Mouse (Mus musculus): Measurements from ENCODE around the gene Cdca7l. TPM values are rescaled to one million over a fixed set of nuclear protein-coding genes. Genes with fewer than 3 reads are reported as not detected.

The Cdca7l gene
- total RNA-seq, 2 experiments from 2014 or later = 0.09 TPM; not detected in 1

DNA sequence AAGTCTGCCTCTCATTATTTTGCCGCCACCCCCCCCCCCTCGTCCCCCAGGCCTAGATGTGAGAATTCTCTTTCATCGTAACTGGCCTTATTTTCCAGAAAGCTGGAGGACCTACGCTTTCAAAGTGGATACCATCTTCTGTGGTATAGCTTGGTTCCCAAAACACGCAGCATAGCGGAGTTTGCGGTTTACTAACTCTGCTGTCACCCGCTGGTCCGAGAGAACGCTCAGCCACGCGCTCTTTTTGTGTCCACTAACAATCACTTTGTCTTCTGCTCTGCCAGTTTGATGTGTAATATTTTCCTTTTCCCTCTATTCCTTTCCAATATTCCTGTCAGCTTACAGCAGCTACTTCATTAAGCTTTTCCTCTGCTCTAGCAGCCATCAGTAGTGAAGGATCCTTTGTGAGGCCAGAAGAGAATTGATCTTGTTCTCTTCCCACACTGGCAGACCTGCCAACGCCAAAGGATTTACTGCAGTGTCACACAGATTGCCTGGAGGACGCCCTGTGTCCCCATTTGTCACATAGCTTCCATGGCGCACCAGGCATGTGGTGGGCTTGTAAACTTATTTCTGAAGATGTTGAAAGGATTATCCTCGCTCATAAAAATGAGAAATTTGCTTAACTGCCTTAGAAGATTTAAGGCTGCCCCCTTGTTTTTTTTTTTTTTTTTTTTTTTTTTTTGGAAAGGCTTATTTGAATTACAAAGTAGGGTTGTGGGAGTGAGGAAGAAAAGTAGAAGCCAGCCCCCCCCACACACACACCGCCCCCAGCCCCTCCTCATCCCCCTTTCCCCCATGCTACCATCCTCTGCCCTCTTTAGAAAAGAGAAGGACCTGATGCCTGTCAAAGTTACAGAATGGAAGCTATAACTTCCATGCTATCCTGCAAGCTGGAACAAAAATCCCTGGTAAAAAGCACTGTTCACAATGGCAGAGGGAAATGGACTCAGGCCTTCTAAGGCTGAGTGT, 4.6 kb downstream of the Cdca7l start:
- no peak for DNase-seq (ENCODE audit: low spot score)

- no peak for DNase-seq (ENCODE audit: low spot score)
Measured at GRCm38 (mm10) chr12:117809327-117810017, 5.4 kb downstream of the Cdca7l start.

GRCm38 (mm10) chr12:117810074-117810473, 6.0 kb downstream of the Cdca7l start:
- no peak for DNase-seq (ENCODE audit: low spot score)

DNA sequence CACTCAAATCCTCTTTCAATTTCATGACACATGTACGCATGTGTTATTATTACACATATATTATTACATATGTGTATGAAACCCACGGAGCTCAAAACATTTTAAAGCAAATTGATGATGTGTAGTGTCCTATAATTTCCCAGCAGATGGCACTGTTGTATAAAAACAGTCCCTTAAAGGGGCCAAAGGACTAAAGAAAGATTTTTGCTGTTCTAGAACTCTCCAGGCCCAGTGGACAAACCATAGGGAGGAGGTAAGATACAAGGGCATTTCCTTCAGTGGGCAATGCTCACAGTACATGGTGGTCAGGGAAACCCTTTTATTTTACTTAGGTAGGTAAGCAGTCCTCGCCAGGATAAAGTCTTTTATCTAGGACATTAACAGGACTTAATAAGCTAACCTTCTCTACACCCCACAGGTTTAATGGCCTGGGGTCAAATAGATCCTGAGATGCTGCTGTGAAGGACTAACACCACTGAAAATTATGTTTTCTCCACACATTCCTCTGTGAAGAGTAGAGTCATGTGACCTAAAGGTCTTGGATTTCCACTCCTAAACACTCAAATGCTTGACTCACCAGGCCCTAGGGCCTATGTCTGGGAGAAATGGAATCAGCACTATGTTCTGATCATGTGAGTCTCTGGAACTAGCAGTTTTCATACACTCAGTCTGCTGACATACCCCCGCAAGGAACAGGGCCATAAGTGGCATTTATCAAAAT, 16.2 kb downstream of the Cdca7l start:
- DNase-seq (ENCODE audit: low spot score) = no peak

GRCm38 (mm10) chr12:117820859-117821221, 16.8 kb downstream of the Cdca7l start:
- no peak for DNase-seq (ENCODE audit: low spot score)

DNA sequence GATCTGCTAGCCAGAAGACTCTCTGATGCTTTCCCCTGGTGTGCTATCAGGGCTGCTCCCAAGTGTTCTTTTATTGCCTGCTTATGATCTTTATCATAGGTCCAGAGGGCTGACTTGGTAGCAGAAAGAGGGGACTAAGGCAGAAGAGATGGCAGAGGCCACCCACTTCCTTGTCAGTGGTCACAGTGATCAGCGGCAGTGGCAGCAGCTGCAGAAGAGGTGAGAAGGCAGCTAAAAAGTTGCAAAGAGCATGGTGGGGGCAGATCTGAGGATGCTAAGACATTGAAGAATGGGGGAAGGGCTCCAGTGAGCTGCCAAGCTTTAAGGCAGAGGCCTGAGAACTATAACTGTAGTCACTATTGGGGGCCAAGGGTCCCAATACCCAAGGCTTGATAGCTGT, 17.3 kb downstream of the Cdca7l start:
- DNase-seq (ENCODE audit: low spot score) = no peak

- DNase-seq (ENCODE audit: low spot score) = no peak
Measured at GRCm38 (mm10) chr12:117828350-117828749, 24.3 kb downstream of the Cdca7l start.

DNA sequence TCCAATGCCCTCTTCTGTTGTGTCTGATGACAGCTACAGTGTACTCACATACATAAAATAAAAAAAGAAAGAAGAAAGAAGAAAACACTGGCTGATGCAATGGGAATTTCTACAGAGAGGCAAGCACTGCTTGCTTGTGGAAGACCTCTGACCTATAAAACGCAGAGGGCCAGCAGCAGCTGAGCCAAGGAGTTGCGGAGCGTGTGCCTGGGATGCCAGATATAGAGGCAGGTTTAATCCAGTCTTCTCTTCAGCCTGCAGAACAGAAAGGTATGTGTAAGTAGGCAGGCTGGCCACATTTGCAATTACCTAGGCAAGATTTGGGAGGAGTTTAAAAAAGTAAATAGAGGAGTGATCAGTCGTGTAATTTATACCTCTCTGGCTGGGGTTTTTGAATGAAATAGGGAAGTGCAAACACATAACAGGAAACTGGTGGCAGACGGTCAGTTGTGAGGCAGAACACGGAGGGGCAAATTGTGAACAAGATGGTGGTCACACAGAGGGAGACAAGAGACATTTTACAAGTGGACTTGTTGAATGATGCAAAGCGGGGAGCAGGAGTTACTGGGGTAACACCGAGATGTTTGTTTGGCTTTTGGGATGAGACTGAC, 27.4 kb downstream of the Cdca7l start:
- no peak for DNase-seq (ENCODE audit: low spot score)

GRCm38 (mm10) chr12:117832190-117832589, 28.1 kb downstream of the Cdca7l start:
- DNase-seq (ENCODE audit: low spot score) = no peak

DNA sequence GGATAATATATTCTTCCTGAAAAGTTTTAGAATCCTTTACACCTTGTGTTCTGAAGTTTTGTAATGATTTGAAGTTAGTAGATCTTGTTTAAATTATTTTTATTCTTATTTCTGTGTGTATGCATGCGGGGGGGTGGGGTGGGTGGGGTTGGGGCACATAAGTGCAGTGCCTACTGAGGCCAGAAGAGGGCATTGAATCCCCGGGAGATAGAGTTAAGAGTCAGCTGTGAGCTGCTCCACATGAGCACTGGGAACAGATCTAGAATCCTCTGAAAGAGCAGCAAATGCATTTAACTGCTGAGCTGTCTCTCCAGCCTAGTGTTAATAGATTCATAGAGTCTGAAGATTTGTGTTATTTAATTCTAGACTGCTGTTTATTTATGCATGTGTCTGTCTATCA, 30.6 kb downstream of the Cdca7l start:
- DNase-seq (ENCODE audit: low spot score) = no peak

- DNase-seq (ENCODE audit: low spot score) = no peak
Measured at GRCm38 (mm10) chr12:117835371-117835770, 31.3 kb downstream of the Cdca7l start.

- DNase-seq (ENCODE audit: low spot score) = no peak
Measured at GRCm38 (mm10) chr12:117837376-117837775, 33.3 kb downstream of the Cdca7l start.

- DNase-seq (ENCODE audit: low spot score) = no peak
Measured at GRCm38 (mm10) chr12:117840705-117841104, 36.6 kb downstream of the Cdca7l start.

DNA sequence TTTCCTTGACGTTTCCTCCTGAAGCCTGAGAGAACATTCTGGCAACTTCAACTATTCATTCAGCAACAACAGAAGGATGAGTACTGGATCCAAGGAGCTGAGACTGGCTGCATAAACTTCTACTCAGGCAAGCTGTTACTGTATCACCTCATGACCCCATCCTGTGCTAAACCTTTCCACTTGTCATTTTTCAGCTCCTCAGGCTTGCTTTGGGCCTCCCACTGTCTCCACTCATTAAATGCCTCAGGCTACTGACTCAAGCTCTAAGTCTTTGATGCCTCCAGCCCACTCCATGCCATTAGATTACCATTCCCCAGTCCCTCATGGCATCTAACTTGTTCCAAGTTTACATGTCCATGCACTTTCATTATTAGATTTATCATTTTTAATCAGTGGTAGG, 38.6 kb downstream of the Cdca7l start:
- no peak for DNase-seq (ENCODE audit: low spot score)

GRCm38 (mm10) chr12:117843302-117844074, 39.4 kb downstream of the Cdca7l start:
- no peak for DNase-seq (ENCODE audit: low spot score)

GRCm38 (mm10) chr12:117844075-117844408, 40.0 kb downstream of the Cdca7l start:
- no peak for DNase-seq (ENCODE audit: low spot score)

- no peak for DNase-seq (ENCODE audit: low spot score)
Measured at GRCm38 (mm10) chr12:117844917-117845316, 40.8 kb downstream of the Cdca7l start.

DNA sequence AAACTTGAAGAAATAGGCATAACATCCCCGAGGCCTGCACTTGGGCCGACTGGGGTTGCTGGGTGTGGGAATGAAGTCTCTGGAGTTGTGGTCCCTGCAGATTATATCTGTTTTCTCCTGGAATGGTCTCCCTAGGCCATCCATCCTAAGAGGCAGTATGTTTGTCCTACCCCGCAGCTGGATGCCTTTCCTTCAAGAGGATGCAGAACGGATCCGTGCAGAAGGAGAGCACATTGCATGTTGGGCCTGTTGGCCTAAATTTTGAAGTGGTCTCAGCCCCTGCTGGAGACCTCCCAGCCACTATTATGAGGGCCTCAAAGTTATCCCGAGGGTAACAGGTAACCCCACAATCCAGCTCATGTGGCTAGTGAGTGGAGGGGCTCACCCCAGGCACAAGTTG, 44.5 kb downstream of the Cdca7l start:
- DNase-seq (ENCODE audit: low spot score) = no peak

- DNase-seq (ENCODE audit: low spot score) = no peak
Measured at GRCm38 (mm10) chr12:117850472-117850871, 46.4 kb downstream of the Cdca7l start.

DNA sequence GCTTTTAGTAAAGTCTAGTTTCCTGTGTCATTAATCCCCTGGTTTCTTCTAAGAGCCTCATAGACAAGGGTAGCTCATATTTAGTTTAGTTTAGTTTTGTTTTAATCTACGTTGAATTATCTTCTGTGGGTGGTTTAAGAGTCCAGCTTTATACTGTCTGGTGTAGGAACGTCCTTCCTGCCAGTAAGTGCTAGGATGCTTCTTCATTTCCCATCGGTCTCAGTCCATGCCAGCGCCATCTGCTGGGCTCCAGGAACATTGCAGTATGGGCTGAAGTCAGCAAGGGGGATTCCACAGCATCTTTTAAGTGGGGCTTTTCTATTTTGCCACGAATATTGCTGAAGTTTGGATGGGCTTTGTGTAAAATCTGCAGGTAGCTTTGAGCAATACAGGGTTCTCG, 49.2 kb downstream of the Cdca7l start:
- peak; percentile 15 for DNase-seq (ENCODE audit: low spot score)

DNA sequence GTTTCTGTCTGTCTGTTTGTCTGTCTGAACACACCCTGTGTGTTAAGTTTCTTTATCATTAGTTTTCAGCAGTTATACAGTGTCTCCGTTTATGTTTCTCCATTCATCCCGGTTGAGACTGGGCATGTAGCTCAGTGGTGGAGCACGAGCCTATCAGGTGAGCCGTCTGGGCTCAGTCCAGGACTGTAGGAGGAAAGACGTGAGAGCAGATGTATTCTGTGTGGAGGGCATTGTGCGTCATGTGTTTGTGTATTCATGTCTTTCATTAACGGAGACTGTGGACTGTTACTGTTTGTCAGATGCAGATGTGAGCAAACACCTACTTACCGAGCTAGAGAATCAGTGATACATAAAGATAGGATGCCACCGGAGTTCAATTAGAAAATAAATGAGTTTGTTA, 52.9 kb downstream of the Cdca7l start:
- no peak for DNase-seq (ENCODE audit: low spot score)

Measured in gastrocnemius, adult 18-20 months (tissue).